Mouse (Mus musculus): Measurements from ENCODE around the gene Mroh3. TPM values are rescaled to one million over a fixed set of nuclear protein-coding genes. Genes with fewer than 3 reads are reported as not detected.
A peak's percentile ranks its signal among the peaks of the same experiment; 100 is the strongest.

Gene Mroh3
- polyA plus RNA-seq, 1 experiment from 2014 or later: not detected

- ATAC-seq (ENCODE audit: insufficient number of reproducible peaks, low FRiP score, low TSS enrichment, low read depth): no peak
- H3K27ac ChIP-seq (replicated peaks): no peak overlapping the region
- 89% methylated on average over 4 of the region's 5 CpGs for WGBS
- no peak overlapping the region for H3K9ac ChIP-seq
- no peaks in the 10 kb centered on the region for H3K36me3 ChIP-seq
- H3K27me3 ChIP-seq: no peaks in the 10 kb centered on the region
- H3K9me3 ChIP-seq (replicated peaks): no peaks in the 10 kb centered on the region
- H3K4me2 ChIP-seq (replicated peaks): no peak overlapping the region
- no peak overlapping the region for H3K4me3 ChIP-seq (replicated peaks)
- H3K4me1 ChIP-seq: no peaks in the 10 kb centered on the region
These were observed 31.8 kb upstream of the Mroh3 start for GRCm38 (mm10) chr1:136244469-136244868.

- WGBS: 82% methylated on average over 7 of the region's 7 CpGs
- no peak for ATAC-seq (ENCODE audit: insufficient number of reproducible peaks, low FRiP score, low TSS enrichment, low read depth)
- Histone ChIP-seq H3K36me3 (no peaks in the 10 kb centered on the region), H3K27ac (replicated peaks) (no peak overlapping the region), H3K27me3 (no peaks in the 10 kb centered on the region), H3K4me3 (replicated peaks) (no peak overlapping the region), H3K4me2 (replicated peaks) (no peak overlapping the region), H3K9me3 (replicated peaks) (no peaks in the 10 kb centered on the region), H3K4me1 (no peaks in the 10 kb centered on the region), H3K9ac (no peak overlapping the region)
These were observed 29.2 kb upstream of the Mroh3 start for GRCm38 (mm10) chr1:136241801-136242200.

GRCm38 (mm10) chr1:136238495-136238894 is 25.9 kb upstream of the Mroh3 start:
- 89% methylated on average over 4 of the region's 4 CpGs for WGBS
- no peak for ATAC-seq (ENCODE audit: insufficient number of reproducible peaks, low FRiP score, low TSS enrichment, low read depth)
- no peak overlapping the region for H3K27ac ChIP-seq (replicated peaks)
- H3K27me3 ChIP-seq: no peaks in the 10 kb centered on the region
- no peaks in the 10 kb centered on the region for H3K9me3 ChIP-seq (replicated peaks)
- no peak overlapping the region for H3K4me3 ChIP-seq (replicated peaks)
- no peak overlapping the region for H3K4me2 ChIP-seq (replicated peaks)
- no peak overlapping the region for H3K9ac ChIP-seq
- peaks cover 10% of the 10 kb centered on the region for H3K4me1 ChIP-seq
- H3K36me3 ChIP-seq: no peaks in the 10 kb centered on the region

- WGBS: 5% methylated on average over 9 of the region's 9 CpGs
- ATAC-seq (ENCODE audit: insufficient number of reproducible peaks, low FRiP score, low TSS enrichment, low read depth): no peak
- peak overlapping the region; percentile 61 for H3K4me3 ChIP-seq (replicated peaks)
- H3K27ac ChIP-seq (replicated peaks): peak overlapping the region; percentile 73
- peak overlapping the region; percentile 91 for H3K4me2 ChIP-seq (replicated peaks)
- no peaks in the 10 kb centered on the region for H3K36me3 ChIP-seq
- peak overlapping the region; percentile 40; the same call in 1 of the 2 replicates for H3K9ac ChIP-seq
- H3K27me3 ChIP-seq: no peaks in the 10 kb centered on the region
- peaks cover 47% of the 10 kb centered on the region for H3K4me1 ChIP-seq
- H3K9me3 ChIP-seq (replicated peaks): no peaks in the 10 kb centered on the region
These were observed 22.0 kb upstream of the Mroh3 start for GRCm38 (mm10) chr1:136234595-136235092.

GRCm38 (mm10) chr1:136233892-136234594 is 21.4 kb upstream of the Mroh3 start, which contains the start of gene Inava:
Inava (minus strand) TSS chr1:136234264.
- H3K27me3 ChIP-seq: no peaks in the 10 kb centered on the region
- peak; percentile 69 for ATAC-seq (ENCODE audit: insufficient number of reproducible peaks, low FRiP score, low TSS enrichment, low read depth)

GRCm38 (mm10) chr1:136232986-136233790 is 20.6 kb upstream of the Mroh3 start:
- Histone ChIP-seq H3K27me3 (no peaks in the 10 kb centered on the region), H3K9me3 (replicated peaks) (no peaks in the 10 kb centered on the region), H3K27ac (replicated peaks) (0 out of 2 replicates have a peak overlapping the region, but pooled peaks have one; percentile 17), H3K4me2 (replicated peaks) (peak overlapping the region; percentile 91), H3K9ac (peak overlapping the region; percentile 35; the same call in 1 of the 2 replicates), H3K4me1 (peaks cover 62% of the 10 kb centered on the region), H3K36me3 (no peaks in the 10 kb centered on the region), H3K4me3 (replicated peaks) (peak overlapping the region; percentile 61)
- no peak for ATAC-seq (ENCODE audit: insufficient number of reproducible peaks, low FRiP score, low TSS enrichment, low read depth)
- 2% methylated on average over 23 of the region's 23 CpGs for WGBS

More at GRCm38 (mm10) chr1:136233892-136234594, 21.4 kb upstream of the Mroh3 start, which contains the start of gene Inava:
- Histone ChIP-seq H3K9me3 (replicated peaks) (no peaks in the 10 kb centered on the region), H3K4me2 (replicated peaks) (peak within 1 kb of the TSS; percentile 91), H3K36me3 (no peaks in the 10 kb centered on the region), H3K4me1 (peaks cover 53% of the 10 kb centered on the region), H3K9ac (peak within 1 kb of the TSS; percentile 40), H3K4me3 (replicated peaks) (peak within 1 kb of the TSS; percentile 61), H3K27ac (replicated peaks) (peak within 1 kb of the TSS; percentile 73)
- 1% methylated on average over 43 of the region's 51 CpGs for WGBS

GRCm38 (mm10) chr1:136232285-136232926 is 19.8 kb upstream of the Mroh3 start:
- H3K27ac ChIP-seq (replicated peaks): 0 out of 2 replicates have a peak overlapping the region, but pooled peaks have one; percentile 34
- no peaks in the 10 kb centered on the region for H3K36me3 ChIP-seq
- H3K9me3 ChIP-seq (replicated peaks): no peaks in the 10 kb centered on the region
- H3K4me2 ChIP-seq (replicated peaks): peak overlapping the region; percentile 91
- no peak for ATAC-seq (ENCODE audit: insufficient number of reproducible peaks, low FRiP score, low TSS enrichment, low read depth)
- peaks cover 68% of the 10 kb centered on the region for H3K4me1 ChIP-seq
- H3K9ac ChIP-seq: no peak overlapping the region
- no peaks in the 10 kb centered on the region for H3K27me3 ChIP-seq
- WGBS: 4% methylated on average over 9 of the region's 9 CpGs
- peak overlapping the region; percentile 61 for H3K4me3 ChIP-seq (replicated peaks)

- Histone ChIP-seq H3K4me2 (replicated peaks) (peak overlapping the region; percentile 91), H3K4me3 (replicated peaks) (peak overlapping the region; percentile 61), H3K27me3 (no peaks in the 10 kb centered on the region), H3K9ac (no peak overlapping the region), H3K27ac (replicated peaks) (peak overlapping the region; percentile 66; the same call in 1 of the 2 replicates), H3K36me3 (no peaks in the 10 kb centered on the region), H3K9me3 (replicated peaks) (no peaks in the 10 kb centered on the region), H3K4me1 (peaks cover 68% of the 10 kb centered on the region)
- WGBS: 10% methylated on average over 6 of the region's 6 CpGs
- ATAC-seq (ENCODE audit: insufficient number of reproducible peaks, low FRiP score, low TSS enrichment, low read depth): no peak
These were observed 19.0 kb upstream of the Mroh3 start for GRCm38 (mm10) chr1:136231596-136231995.

GRCm38 (mm10) chr1:136230201-136230600 is 17.6 kb upstream of the Mroh3 start:
- Histone ChIP-seq H3K9me3 (replicated peaks) (no peaks in the 10 kb centered on the region), H3K4me3 (replicated peaks) (peak overlapping the region; percentile 28), H3K4me1 (peaks cover 68% of the 10 kb centered on the region), H3K4me2 (replicated peaks) (peak overlapping the region; percentile 91), H3K36me3 (peaks cover 9% of the 10 kb centered on the region), H3K27me3 (no peaks in the 10 kb centered on the region), H3K27ac (replicated peaks) (peak overlapping the region; percentile 66), H3K9ac (no peak overlapping the region)
- 36% methylated on average over 11 of the region's 11 CpGs for WGBS
- ATAC-seq (ENCODE audit: insufficient number of reproducible peaks, low FRiP score, low TSS enrichment, low read depth): no peak

GRCm38 (mm10) chr1:136229040-136229373 is 16.4 kb upstream of the Mroh3 start:
- 0 out of 2 replicates have a peak overlapping the region, but pooled peaks have one; percentile 66 for H3K27ac ChIP-seq (replicated peaks)
- peak overlapping the region; percentile 28 for H3K4me3 ChIP-seq (replicated peaks)
- ATAC-seq (ENCODE audit: insufficient number of reproducible peaks, low FRiP score, low TSS enrichment, low read depth): no peak
- 36% methylated on average over 6 of the region's 6 CpGs for WGBS
- H3K9ac ChIP-seq: no peak overlapping the region
- H3K4me2 ChIP-seq (replicated peaks): peak overlapping the region; percentile 91
- peaks cover 61% of the 10 kb centered on the region for H3K4me1 ChIP-seq
- H3K36me3 ChIP-seq: peaks cover 20% of the 10 kb centered on the region
- H3K27me3 ChIP-seq: no peaks in the 10 kb centered on the region
- H3K9me3 ChIP-seq (replicated peaks): no peaks in the 10 kb centered on the region

Measured in embryonic facial prominence, embryonic 15.5 days (tissue).